18 mouse cellular contexts compared by ENCODE assay signal in the genomic region with DNA sequence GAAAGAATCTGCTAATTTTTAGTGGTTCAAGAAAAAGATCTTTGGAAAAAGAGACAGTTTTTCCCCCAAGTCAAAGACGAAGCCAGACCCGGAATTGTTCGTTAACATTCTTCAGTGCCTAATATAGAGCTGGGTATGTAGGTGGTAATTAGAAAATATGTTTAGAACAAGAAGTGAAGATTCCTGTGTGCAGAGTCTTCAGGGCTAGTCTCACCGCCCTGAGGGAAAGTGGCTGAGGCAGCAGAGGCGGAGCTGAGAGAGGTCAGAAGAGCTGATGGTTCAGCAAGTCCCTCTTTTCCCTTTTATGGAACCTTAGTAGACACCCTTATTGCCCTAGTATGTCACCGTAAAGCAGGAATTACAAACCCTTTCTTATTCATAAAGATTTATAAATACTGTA.
"Had no signal": no experiment of that assay in that cellular context is flagged by ENCODE, and none has a peak within 500 bp of the region (broad histone marks: within the 10 kb centered on the region; RNA-seq: fewer than 3 reads in every experiment).

No protein-coding gene starts in this region.

- H3K4me2 ChIP-seq: kidney, embryonic 15.5 days; liver, embryonic 13.5 days; midbrain, embryonic 12.5 days; midbrain, embryonic 15.5 days; neural tube, embryonic 13.5 days had no signal

- H3K27ac ChIP-seq: kidney, embryonic 15.5 days; left cerebral cortex, adult 2 months; liver, embryonic 13.5 days; macrophage; midbrain, embryonic 12.5 days; midbrain, embryonic 15.5 days; neural tube, embryonic 13.5 days; stomach, postnatal 0 days had no signal

- H3K36me3 ChIP-seq: kidney, embryonic 15.5 days; liver, embryonic 13.5 days; midbrain, embryonic 12.5 days; midbrain, embryonic 15.5 days; neural tube, embryonic 13.5 days had no signal

- H3K4me3 ChIP-seq: kidney, embryonic 15.5 days; left cerebral cortex, adult 2 months; liver, embryonic 13.5 days; midbrain, embryonic 12.5 days; midbrain, embryonic 15.5 days; myocyte; neural tube, embryonic 13.5 days had no signal

- H3K9ac ChIP-seq: kidney, embryonic 15.5 days; liver, embryonic 13.5 days; midbrain, embryonic 12.5 days; midbrain, embryonic 15.5 days; neural tube, embryonic 13.5 days had no signal

- H3K27me3 ChIP-seq: kidney, embryonic 15.5 days; liver, embryonic 13.5 days; midbrain, embryonic 12.5 days; midbrain, embryonic 15.5 days; neural tube, embryonic 13.5 days had no signal

- H3K4me1 ChIP-seq: kidney, embryonic 15.5 days; liver, embryonic 13.5 days; midbrain, embryonic 12.5 days; midbrain, embryonic 15.5 days; neural tube, embryonic 13.5 days had no signal

- H3K9me3 ChIP-seq: kidney, embryonic 15.5 days; liver, embryonic 13.5 days; midbrain, embryonic 12.5 days; midbrain, embryonic 15.5 days; neural tube, embryonic 13.5 days had no signal

- DNase-seq: kidney, adult 18-20 months; kidney, postnatal 14 days; layer of hippocampus, postnatal 36 days; liver, embryonic 13.5 days; lung, adult 2 months; lung, postnatal 14 days; retina, postnatal 1 day; thymus, adult 2 months; thymus, postnatal 14 days; thymus, postnatal 4 days had no signal
